Mouse (Mus musculus) B cell, adult 2 months (primary cell): ENCODE results near the gene Gm38394.

ENCODE experiments used
- DNase-seq, 2 experiments: peaks; one replicate each; pipeline ENCODE4 v3.0.0; 2022

The Gm38394 gene

DNA sequence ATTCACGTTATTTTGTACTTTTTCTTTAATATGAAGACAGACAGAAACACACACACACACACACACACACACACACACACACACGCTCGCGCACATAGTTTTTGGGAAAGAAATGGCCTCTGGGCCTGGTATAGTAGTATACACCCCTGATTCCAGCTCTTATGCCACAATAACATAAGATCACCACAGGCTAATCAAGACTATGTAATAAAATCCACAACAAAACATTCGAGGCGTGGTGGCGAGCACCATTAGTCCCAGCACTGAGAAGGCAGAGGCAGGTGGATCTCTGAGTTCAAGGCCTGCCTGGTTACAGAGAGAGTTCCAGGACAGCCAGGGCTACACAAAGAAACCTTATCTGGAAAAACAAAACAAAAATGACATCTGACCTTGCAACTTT lies 1.8 kb upstream of the Gm38394 start:
- DNase-seq, result no peak

DNA sequence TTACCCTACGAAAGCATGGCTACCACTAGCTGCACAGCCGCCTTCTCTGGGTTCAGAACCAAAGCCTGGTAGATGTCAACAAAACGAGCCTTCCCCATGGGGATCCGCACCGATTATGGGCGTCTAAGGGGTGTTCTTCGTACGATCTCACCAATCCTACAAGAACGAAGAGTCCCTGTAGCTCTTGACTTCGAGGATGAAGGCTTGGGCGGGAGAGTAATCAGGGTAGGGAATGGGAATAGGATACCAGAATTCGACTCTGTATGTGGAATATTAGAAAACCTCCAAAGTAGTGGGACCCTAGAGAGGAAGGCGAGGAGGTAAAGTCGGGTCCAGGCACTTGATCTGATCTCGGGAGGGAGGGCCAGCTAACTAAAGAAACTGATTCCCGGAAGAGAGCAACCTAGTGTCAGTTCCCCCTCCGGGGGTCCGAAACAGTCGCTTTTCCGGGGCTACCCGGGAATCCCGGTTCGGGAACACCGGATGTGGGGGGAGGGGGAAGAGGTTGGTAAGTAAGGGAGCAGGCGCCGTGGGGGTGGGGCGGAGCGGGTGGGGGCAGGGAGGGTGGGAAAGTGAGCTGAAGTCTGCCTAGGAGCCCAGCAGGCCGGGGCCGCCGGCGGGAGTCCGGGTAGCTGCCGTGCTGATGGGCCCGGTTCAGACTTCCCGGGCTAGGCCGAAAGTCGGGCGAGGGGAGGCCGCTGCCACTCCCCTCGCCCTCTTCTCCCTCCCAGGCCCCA lies 484 bp downstream of the Gm38394 start, which contains the start of gene Zbed6:
Zbed6 (minus strand) TSS at position 420 of the 737 bp plus-strand sequence.
- DNase-seq, result peak; percentile 32 to 46

DNA sequence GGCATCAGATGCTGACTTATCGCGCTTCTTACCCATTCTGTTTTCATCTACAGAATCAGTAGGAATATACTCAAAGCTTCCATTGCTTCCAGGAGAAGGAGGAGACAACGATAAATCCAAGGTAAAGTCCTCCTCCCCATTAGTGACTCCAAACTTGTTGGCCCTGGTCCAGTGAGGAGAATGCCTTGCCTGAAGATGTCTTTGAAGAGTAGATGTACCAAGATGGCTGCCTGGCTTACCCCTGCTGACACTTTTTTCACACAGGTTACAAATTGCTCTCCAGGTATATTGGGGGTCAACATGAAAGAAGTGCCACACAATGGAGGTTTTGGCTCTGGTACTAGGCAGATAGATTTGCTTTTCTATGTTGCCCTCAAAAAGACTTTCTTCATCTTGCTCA lies 2.2 kb downstream of the Gm38394 start:
- no peak for DNase-seq

GRCm38 (mm10) chr1:133656811-133657210 lies 4.3 kb downstream of the Gm38394 start:
- DNase-seq, result no peak

GRCm38 (mm10) chr1:133653033-133653432 lies 8.1 kb downstream of the Gm38394 start:
- DNase-seq, result no peak

GRCm38 (mm10) chr1:133650288-133651055 lies 10.6 kb downstream of the Gm38394 start:
- DNase-seq, result no peak

GRCm38 (mm10) chr1:133645652-133646051 lies 15.5 kb downstream of the Gm38394 start:
- no peak for DNase-seq

- DNase-seq, result no peak
These were observed 20.0 kb downstream of the Gm38394 start for GRCm38 (mm10) chr1:133641163-133641562.

DNA sequence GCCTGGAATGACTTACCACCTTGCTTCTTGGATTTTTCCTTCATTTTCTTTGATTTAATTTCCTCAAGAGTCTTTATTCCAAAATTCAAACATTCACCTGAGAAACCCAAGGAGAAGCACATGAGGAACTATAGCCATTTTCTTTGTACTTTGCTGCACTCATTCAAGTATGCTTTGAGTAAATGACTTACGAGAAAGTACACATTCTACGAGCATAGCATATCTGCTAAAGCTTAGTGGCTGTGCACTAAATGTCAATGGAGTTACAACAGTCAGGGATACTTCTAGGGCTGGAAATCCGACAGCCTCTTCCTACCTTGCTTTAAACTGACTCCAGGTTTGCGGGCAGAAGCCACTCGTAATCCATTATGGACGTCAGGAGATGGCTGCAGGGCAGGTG lies 22.6 kb downstream of the Gm38394 start:
- DNase-seq, result no peak

GRCm38 (mm10) chr1:133632168-133632567 lies 28.9 kb downstream of the Gm38394 start:
- peak; percentile 27 for DNase-seq

- no peak for DNase-seq
These were observed 36.1 kb downstream of the Gm38394 start for GRCm38 (mm10) chr1:133625052-133625451.

DNA sequence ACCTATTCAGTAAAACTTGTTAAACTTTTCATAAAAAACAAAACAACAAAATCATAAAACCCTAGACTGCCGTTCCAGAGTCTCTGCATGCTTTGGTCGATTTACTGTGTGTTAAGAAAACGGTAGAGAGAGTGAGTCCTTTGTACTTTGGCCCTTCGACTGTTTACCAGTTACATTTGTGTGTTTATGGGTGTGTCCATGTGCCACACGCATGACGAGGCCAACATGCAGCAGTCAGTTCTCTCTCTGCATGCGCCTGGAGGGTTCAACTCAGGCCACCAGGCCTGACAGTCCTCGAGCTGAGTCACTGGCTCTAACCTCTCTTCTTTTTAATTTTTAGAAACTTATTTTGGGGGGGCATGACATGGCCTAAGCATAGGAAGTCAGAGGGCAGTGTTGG lies 42.8 kb downstream of the Gm38394 start:
- no peak for DNase-seq

DNA sequence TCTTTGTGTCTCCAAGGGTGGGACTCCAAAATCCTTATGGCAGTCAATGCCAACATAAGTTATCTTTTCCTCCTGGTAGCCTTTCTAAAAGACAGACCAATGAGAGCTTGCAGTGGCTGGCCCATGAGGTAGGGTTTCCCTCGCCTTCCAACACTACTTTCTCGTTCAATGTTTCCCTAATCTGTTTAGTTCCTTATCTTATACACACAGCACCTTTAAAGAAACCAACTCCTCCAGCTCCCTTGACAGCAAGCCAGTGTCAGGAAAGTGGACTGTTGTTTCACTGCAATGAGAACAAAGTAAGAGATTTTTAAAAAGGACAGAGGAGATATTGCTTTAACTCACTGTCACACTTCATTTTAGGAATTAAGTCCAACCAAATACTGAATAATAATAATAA lies 43.2 kb downstream of the Gm38394 start:
- no peak for DNase-seq

DNA sequence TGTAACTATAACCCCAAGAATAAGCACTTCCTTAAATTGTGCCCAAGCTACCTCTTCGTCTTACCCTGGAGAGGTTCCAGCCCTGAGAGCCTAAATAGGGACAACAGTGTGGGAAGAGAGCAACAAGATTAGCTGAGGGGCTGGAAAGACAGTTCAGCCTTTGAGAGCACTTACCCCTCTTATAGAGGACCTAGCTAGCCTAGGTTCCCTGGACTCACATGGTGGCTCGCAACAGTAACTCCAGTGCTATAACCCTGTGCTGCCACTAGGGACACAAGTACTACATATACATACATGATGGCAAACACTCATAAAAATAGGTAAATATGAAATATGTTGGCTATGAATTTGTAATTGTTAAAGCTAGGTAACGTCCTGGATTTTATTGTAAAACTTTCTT lies 47.3 kb downstream of the Gm38394 start:
- peak; percentile 32 to 39 for DNase-seq

- no peak for DNase-seq
These were observed 49.7 kb downstream of the Gm38394 start for GRCm38 (mm10) chr1:133611436-133611835.

- no peak for DNase-seq
These were observed 50.5 kb downstream of the Gm38394 start for GRCm38 (mm10) chr1:133610601-133611000.

DNA sequence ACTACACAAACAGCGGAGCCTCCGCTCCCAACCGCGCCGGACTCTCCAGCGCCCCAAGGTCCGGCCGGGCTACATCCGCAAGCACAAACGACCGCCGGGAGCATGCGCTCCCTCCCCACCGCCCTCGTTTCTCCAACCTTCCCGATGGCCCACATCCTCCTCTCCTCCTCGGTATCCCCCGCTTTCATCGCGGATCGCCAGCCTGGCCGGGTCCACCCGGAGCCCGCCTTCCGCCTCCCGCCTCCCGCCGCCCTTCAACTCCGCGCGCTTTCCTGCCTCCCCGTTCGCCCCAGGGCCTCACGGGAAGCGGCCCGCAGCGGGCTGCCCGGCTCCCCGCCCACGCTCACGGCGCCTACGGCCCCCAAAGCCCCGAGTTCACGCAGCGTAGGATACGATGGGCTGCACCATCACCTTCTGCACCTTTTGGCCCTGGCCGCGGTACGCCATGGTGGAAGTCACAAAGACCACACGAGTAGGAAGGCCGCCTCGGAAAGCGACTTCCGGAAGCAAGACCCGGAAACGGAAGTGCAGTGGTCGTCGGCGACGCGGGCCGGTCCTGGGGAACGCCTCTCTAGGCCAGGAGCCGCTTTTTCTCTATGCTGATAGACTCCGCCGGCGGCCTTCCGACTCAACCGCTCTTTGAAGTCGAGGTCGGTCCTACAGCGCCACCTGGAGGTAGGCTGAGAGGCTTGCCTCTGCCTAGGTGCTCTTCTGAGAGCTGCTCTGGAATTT lies 51.2 kb downstream of the Gm38394 start, which contains the start of gene Snrpe:
Snrpe (minus strand) TSS at position 521 of the 732 bp plus-strand sequence.
- DNase-seq, result peak; percentile 98

DNA sequence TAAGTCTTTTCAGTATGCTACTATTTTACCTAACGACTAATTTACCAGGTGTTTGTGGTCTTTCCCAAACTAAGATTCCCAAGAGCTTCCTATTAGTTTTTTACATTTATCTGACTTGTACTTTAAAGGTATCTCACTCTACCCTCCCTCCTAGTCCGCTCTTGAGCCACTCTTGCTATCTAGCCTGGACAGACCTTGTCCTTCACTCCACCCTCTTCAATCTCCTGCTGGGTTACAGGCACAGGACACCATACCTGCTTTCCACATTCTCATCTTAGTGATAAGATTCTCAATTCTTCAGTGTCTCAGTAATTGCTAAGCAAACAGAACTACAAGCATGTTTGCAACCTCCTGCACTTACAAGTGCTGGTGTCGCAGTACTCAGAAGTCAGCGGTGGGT lies 57.9 kb downstream of the Gm38394 start:
- no peak for DNase-seq

GRCm38 (mm10) chr1:133596298-133597007 lies 64.7 kb downstream of the Gm38394 start:
- no peak for DNase-seq

GRCm38 (mm10) chr1:133585995-133586537 lies 75.1 kb downstream of the Gm38394 start:
- no peak for DNase-seq

GRCm38 (mm10) chr1:133571293-133571692 lies 89.8 kb downstream of the Gm38394 start:
- DNase-seq, result no peak
